Comparison of ENCODE assay signal across 13 mouse cellular contexts in genomic region chr3:83885163-83885562, GRCm38 (mm10). TPM values are rescaled to one million over a fixed set of nuclear protein-coding genes. Genes with fewer than 3 reads are reported as not detected.
DNase-seq lines count a peak whose midpoint lies in the region; ATAC-seq lines count a peak whose summit lies in the region.
"Had no signal": no experiment of that assay in that cellular context is flagged by ENCODE, and none has a peak within 500 bp of the region (broad histone marks: within the 10 kb centered on the region; RNA-seq: fewer than 3 reads in every experiment).

No protein-coding gene starts in this region.

- ATAC-seq in hematopoietic stem cell, adult 5-6 weeks (replicated peaks in 1 of 2; ENCODE audit: insufficient read depth in 1 of 2, low FRiP score in 2 of 2, low TSS enrichment in 1 of 2, low read depth in 1 of 2, poor library complexity in 2 of 2, severe bottlenecking in 2 of 2) = peak; percentile 65 to 91; a peak in 3 of 4 replicates
- ATAC-seq in megakaryocyte progenitor cell, adult 5-6 weeks (replicated peaks; ENCODE audit: poor library complexity) = peak; percentile 97
- ATAC-seq: forebrain, embryonic 13.5 days had no signal

- DNase-seq in 3T3-L1 (ENCODE audit: low read depth, low spot score) (peak; percentile 58), NIH3T3 (ENCODE audit: low read depth) (peak; percentile 71)
- DNase-seq in T-cell, adult 2 months (ENCODE audit: low spot score) = no peak
- no peak for DNase-seq in thymus, postnatal 36 days
- no peak for DNase-seq in cerebellum, adult 8-10 months
- DNase-seq: adrenal gland, adult 2 months; cerebellum, postnatal 25 days; heart, adult 2 months; heart, postnatal 10 days; right cerebral cortex, adult 18-20 months had no signal

RNA-seq across cellular contexts. Expression of gene Tlr2, which starts 43.6 kb away (rescaled TPM):
- 9.1 and 12.1 TPM in 2 replicates for total RNA-seq in hematopoietic stem cell, adult 5-6 weeks (2017)
- total RNA-seq in megakaryocyte progenitor cell, adult 5-6 weeks (2015) = 9.3 and 15.9 TPM in 2 replicates
- total RNA-seq in megakaryocyte progenitor cell, adult 5-6 weeks (2017) = 10.6 and 16.0 TPM in 2 replicates

Comparison
In these comparisons a context has a peak if more than half of its experiments do, and no peak if none do; other contexts are left out.
1. DNase-seq: peak in 3T3-L1 (single experiment) and NIH3T3 (single experiment); none in T-cell, adult 2 months (single experiment), thymus, postnatal 36 days (0 of 2) and cerebellum, adult 8-10 months (single experiment).